Mouse (Mus musculus) myocyte (in vitro differentiated cells): ENCODE data around the gene Fyn. TPM values are rescaled to one million over a fixed set of nuclear protein-coding genes. Genes with fewer than 3 reads are reported as not detected.

Experiments
- H3K27me3 ChIP-seq: one replicate; pipeline ENCODE4 v1.6.1; 2011; ENCODE audit not compliant: control insufficient read depth, insufficient read depth, insufficient read length
- H3K36me3 ChIP-seq: one replicate; pipeline ENCODE4 v1.6.1; 2011; ENCODE audit not compliant: control insufficient read depth, insufficient read depth
- H3K4me2 ChIP-seq: one replicate; pipeline ENCODE4 v1.6.1; 2011; ENCODE audit warnings: low read depth, control low read depth
- H3K4me3 ChIP-seq: one replicate; pipeline ENCODE4 v1.5.1; 2011; ENCODE audit warnings: mild to moderate bottlenecking, control low read depth, moderate library complexity
- H3K79me2 ChIP-seq: one replicate; pipeline ENCODE4 v1.6.1; 2011; ENCODE audit not compliant: control insufficient read depth, insufficient read depth
- H3ac ChIP-seq: one replicate; pipeline ENCODE4 v1.6.1; 2011; ENCODE audit not compliant: control insufficient read depth, insufficient read length
- CEBPB ChIP-seq: IDR thresholded peaks from 2 replicates; pipeline ENCODE4 v1.6.1; 2011; ENCODE audit warnings: mild to moderate bottlenecking, moderate library complexity; ENCODE audit not compliant: poor library complexity, insufficient read depth, severe bottlenecking
- E2F4 ChIP-seq: IDR thresholded peaks from one replicate; pipeline ENCODE4 v1.6.1; 2011; ENCODE audit warnings: mild to moderate bottlenecking, control low read depth, moderate library complexity; ENCODE audit not compliant: insufficient read depth
- MAX ChIP-seq: IDR thresholded peaks from one replicate; pipeline ENCODE4 v1.6.1; 2011; ENCODE audit warnings: low read depth, mild to moderate bottlenecking, control low read depth
- MYOD1 ChIP-seq, 3 experiments: IDR thresholded peaks; one replicate each; pipeline ENCODE4 v1.6.1; 2011; ENCODE audit warnings: control low read depth in 2 of 3, low read depth in 2 of 3, mild to moderate bottlenecking in 2 of 3, moderate library complexity in 1 of 3; ENCODE audit not compliant: insufficient read length in 2 of 3, control insufficient read depth in 1 of 3
- MYOG ChIP-seq, 3 experiments: IDR thresholded peaks; one replicate each; pipeline ENCODE4 v1.6.1; 2011; ENCODE audit warnings: control low read depth in 2 of 3, low read depth in 2 of 3, mild to moderate bottlenecking in 2 of 3; ENCODE audit not compliant: insufficient read length in 2 of 3, control insufficient read depth in 1 of 3, insufficient read depth in 1 of 3
- POLR2A ChIP-seq: IDR thresholded peaks from one replicate; pipeline ENCODE4 v1.6.1; 2011; ENCODE audit warnings: low read depth, mild to moderate bottlenecking, control low read depth, moderate library complexity; ENCODE audit not compliant: insufficient read length
- POLR2AphosphoS2 ChIP-seq: IDR thresholded peaks from one replicate; pipeline ENCODE4 v1.6.1; 2011; ENCODE audit warnings: low read depth, control low read depth; ENCODE audit not compliant: insufficient read length
- REST ChIP-seq: IDR thresholded peaks from one replicate; pipeline ENCODE4 v1.6.1; 2011; ENCODE audit warnings: mild to moderate bottlenecking, control low read depth, moderate library complexity; ENCODE audit not compliant: insufficient read depth, insufficient read length
- SRF ChIP-seq: IDR thresholded peaks from one replicate; pipeline ENCODE4 v1.6.1; 2011; ENCODE audit warnings: low read depth; ENCODE audit not compliant: control insufficient read depth, insufficient read length
- TCF12 ChIP-seq: IDR thresholded peaks from one replicate; pipeline ENCODE4 v1.6.1; 2011; ENCODE audit warnings: mild to moderate bottlenecking, control low read depth; ENCODE audit not compliant: poor library complexity, insufficient read depth, severe bottlenecking
- TCF3 ChIP-seq: IDR thresholded peaks from one replicate; pipeline ENCODE4 v1.6.1; 2011; ENCODE audit warnings: low read depth, control low read depth; ENCODE audit not compliant: insufficient read length
- USF1 ChIP-seq: IDR thresholded peaks from one replicate; pipeline ENCODE4 v1.6.1; 2011; ENCODE audit warnings: low read depth, mild to moderate bottlenecking, control low read depth, moderate library complexity
- polyA plus RNA-seq: library from polyadenylated mRNA; unstranded; fragments of >200 nt; fragmentation: generic; extraction: Trizol; gene quantifications from one replicate; pipeline ENCODE4 v1.2.1, GENCODE M21; 2012; ENCODE audit warnings: missing spikeins

Fyn gene
- polyA plus RNA-seq, 1 experiment, result 148 TPM

DNA sequence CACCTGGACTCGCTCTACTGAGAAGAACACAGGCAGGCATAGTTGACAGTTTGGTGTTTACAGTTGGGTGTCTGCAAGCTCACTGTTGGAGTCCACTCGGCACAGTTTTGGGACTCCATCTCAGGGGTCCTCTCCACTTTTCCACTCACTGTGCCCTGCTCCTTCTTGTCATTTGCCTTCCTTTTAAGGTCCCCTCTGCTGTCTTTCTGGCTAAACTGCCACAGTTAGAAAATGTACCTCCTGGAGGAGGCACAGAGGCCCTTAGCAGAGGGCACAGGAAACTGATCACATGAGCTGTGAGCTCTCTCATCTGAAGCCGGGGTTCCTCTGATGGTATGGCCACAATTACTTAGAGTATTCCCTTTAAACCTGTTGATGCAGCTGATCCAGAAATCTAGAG, 120.3 kb downstream of the Fyn start:
- peaks cover 33% of the 10 kb centered on the region for H3K79me2 ChIP-seq
- no peak overlapping the region for H3K4me2 ChIP-seq
- H3ac ChIP-seq, result no peak overlapping the region
- no peaks in the 10 kb centered on the region for H3K36me3 ChIP-seq
- TF ChIP-seq TCF3, result no peak
- TF ChIP-seq REST, result no peak
- no peak overlapping the region for H3K4me3 ChIP-seq
- H3K27me3 ChIP-seq, result no peaks in the 10 kb centered on the region

DNA sequence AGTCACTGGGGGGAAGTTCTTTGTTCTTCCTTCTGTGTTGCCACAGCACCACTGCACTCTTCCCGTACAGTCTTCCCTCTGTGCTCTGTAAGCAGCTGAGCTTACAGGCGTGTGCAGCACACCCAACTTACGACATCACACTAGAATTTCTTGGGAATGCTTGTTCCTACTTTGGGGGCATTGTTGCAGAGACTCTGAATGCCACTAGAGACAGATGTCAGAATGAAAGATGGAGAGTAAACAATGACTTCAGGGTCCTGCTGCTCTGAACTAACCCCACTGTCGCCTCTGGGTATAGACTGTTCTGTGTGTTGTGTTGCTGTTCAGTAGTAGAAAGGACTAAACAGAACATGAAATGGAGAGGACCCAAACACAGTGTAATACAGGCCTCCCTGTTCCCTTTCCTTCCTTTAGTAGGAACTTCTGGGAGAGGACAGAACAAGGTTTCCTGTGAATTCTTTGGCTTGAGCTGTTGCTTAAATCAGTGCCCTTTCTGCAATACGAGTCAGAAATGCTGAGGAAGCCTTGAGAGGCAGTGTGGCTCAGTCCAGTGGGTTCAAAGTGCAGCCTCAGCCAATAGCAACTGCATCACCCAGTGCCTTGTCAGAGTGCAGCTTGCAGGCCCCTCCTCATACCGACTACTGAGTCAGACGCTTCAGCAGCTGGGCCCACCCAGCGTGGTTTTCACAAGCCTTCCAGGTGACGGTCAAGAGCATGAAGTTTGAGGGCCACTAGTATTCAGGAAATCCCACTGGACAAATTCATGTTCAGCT, 121.9 kb downstream of the Fyn start:
- Histone ChIP-seq H3K36me3 (no peaks in the 10 kb centered on the region), H3ac (no peak overlapping the region)
- TF ChIP-seq POLR2AphosphoS2 (peak; percentile 16), SRF (no peak), REST (no peak), MYOD1 (IDR thresholded peaks at IDR 0.05; ENCODE audit: control insufficient read depth in 1 of 3, insufficient read length in 2 of 3, low read depth in 2 of 3) (peak in 1 of 3 experiments; percentile 19), MAX (no peak), MYOG (IDR thresholded peaks at IDR 0.05; ENCODE audit: control insufficient read depth in 1 of 3, insufficient read depth in 1 of 3, insufficient read length in 2 of 3, low read depth in 2 of 3) (peak in 1 of 3 experiments; percentile 59), USF1 (no peak)

DNA sequence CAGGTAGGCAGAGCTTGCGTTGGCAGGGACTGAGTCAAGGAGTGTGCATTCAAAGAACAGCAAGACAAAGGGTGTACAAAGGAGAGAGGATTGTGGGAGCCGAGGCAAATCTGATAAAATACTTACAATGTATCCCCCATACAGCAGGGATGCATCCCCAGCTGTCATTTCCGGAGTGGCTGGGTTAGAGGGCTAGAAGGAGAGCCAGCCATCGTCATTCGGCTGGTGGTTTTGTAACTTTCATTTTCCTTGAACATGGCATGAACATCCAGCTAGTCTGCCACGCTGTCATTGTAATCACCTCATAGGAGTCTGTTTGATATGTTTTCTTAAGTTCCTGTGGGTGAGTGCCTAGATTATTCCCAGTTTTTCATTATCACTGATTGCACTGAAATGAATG, 123.5 kb downstream of the Fyn start:
- peaks cover 33% of the 10 kb centered on the region for H3K79me2 ChIP-seq
- no peak overlapping the region for H3ac ChIP-seq
- no peak for TF ChIP-seq TCF12
- no peak for TF ChIP-seq REST
- TF ChIP-seq SRF, result no peak
- no peak for TF ChIP-seq POLR2AphosphoS2
- TF ChIP-seq MYOG (IDR thresholded peaks at IDR 0.05; ENCODE audit: control insufficient read depth in 1 of 3, insufficient read depth in 1 of 3, insufficient read length in 2 of 3, low read depth in 2 of 3), result no peak
- H3K4me2 ChIP-seq, result no peak overlapping the region
- no peak overlapping the region for H3K4me3 ChIP-seq
- H3K27me3 ChIP-seq, result no peaks in the 10 kb centered on the region
- no peaks in the 10 kb centered on the region for H3K36me3 ChIP-seq

More for the DNA sequence above, 121.9 kb downstream of the Fyn start:
- H3K27me3 ChIP-seq, result no peaks in the 10 kb centered on the region
- peaks cover 32% of the 10 kb centered on the region for H3K79me2 ChIP-seq
- H3K4me3 ChIP-seq, result no peak overlapping the region
- no peak overlapping the region for H3K4me2 ChIP-seq

- Histone ChIP-seq H3ac (no peak overlapping the region), H3K36me3 (no peaks in the 10 kb centered on the region), H3K4me2 (no peak overlapping the region), H3K79me2 (peaks cover 41% of the 10 kb centered on the region), H3K27me3 (no peaks in the 10 kb centered on the region), H3K4me3 (no peak overlapping the region)
- TF ChIP-seq E2F4, result no peak
- TF ChIP-seq TCF12, result no peak
- TF ChIP-seq MYOD1 (IDR thresholded peaks at IDR 0.05; ENCODE audit: control insufficient read depth in 1 of 3, insufficient read length in 2 of 3, low read depth in 2 of 3), result no peak
- TF ChIP-seq POLR2A, result no peak
- TF ChIP-seq SRF, result no peak
- TF ChIP-seq REST, result no peak
- TF ChIP-seq TCF3, result no peak
- no peak for TF ChIP-seq POLR2AphosphoS2
- TF ChIP-seq USF1, result no peak
- no peak for TF ChIP-seq MAX
- TF ChIP-seq CEBPB, result no peak
- TF ChIP-seq MYOG (IDR thresholded peaks at IDR 0.05; ENCODE audit: control insufficient read depth in 1 of 3, insufficient read depth in 1 of 3, insufficient read length in 2 of 3, low read depth in 2 of 3), result no peak
Observed at GRCm38 (mm10) chr10:39493007-39493406, 124.4 kb downstream of the Fyn start.

DNA sequence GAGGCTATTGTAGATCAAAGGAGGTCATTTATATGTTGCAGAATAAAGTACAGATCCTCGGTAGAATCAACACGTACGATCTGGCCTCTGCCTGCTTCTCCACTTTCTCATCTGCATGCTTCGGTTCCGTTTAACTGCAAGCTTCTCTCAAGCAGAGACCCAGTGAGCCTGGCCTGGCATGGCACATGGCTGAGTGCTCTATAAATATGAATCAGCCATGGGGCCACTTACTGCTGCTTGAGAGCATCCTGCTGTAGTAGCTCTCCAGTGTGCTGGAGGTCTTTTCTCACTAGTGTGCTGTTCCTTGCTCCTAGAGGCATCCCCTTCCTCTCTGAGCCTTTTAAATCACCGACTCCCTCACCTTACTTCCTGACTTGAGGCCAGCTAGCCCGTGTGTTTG, 130.0 kb downstream of the Fyn start:
- Histone ChIP-seq H3K36me3 (no peaks in the 10 kb centered on the region), H3K79me2 (peaks cover 37% of the 10 kb centered on the region), H3ac (no peak overlapping the region), H3K4me2 (no peak overlapping the region), H3K27me3 (no peaks in the 10 kb centered on the region), H3K4me3 (no peak overlapping the region)
- TF ChIP-seq POLR2AphosphoS2 (no peak), USF1 (no peak), TCF3 (no peak), E2F4 (no peak), REST (no peak), CEBPB (no peak), MYOD1 (IDR thresholded peaks at IDR 0.05; ENCODE audit: control insufficient read depth in 1 of 3, insufficient read length in 2 of 3, low read depth in 2 of 3) (no peak), POLR2A (no peak), SRF (no peak), TCF12 (no peak)
